Mouse (Mus musculus) limb, embryonic 14.5 days (tissue): ENCODE measurements around the gene Sdccag8. TPM values are rescaled to one million over a fixed set of nuclear protein-coding genes. Genes with fewer than 3 reads are reported as not detected.

ENCODE experiments used
- ATAC-seq: fragments of 200-750 bp; cut with Nextera tagmentation; 2 replicates; pipeline ENCODE4 v1.8.0; 2017; ENCODE audit warnings: low read depth, moderate number of reproducible peaks, moderate TSS enrichment; ENCODE audit not compliant: low FRiP score
- DNase-seq: peaks from one replicate; pipeline ENCODE4 v3.0.0-alpha.2; 2015; ENCODE audit warnings: low spot score
- H3K27ac ChIP-seq: fragments of 300-500 bp; sonication (generic); replicated peaks from 2 replicates; pipeline ENCODE4 v1.5.1; 2014; ENCODE audit warnings: low read depth, mild to moderate bottlenecking, low read length, moderate library complexity, mixed read lengths
- H3K27me3 ChIP-seq: fragments of 300-500 bp; sonication (generic); 2 replicates; pipeline ENCODE4 v1.6.1; 2014; ENCODE audit warnings: low read length, mixed read lengths; ENCODE audit not compliant: control insufficient read depth, insufficient read depth
- H3K36me3 ChIP-seq: fragments of 300-500 bp; sonication (generic); 2 replicates; pipeline ENCODE4 v1.6.1; 2014; ENCODE audit warnings: mild to moderate bottlenecking, low read length, moderate library complexity, mixed read lengths; ENCODE audit not compliant: control insufficient read depth, insufficient read depth
- H3K4me1 ChIP-seq: fragments of 300-500 bp; sonication (generic); 2 replicates; pipeline ENCODE4 v1.6.1; 2014; ENCODE audit warnings: antibody characterized with exemption, low read length, mixed read lengths; ENCODE audit not compliant: control insufficient read depth, insufficient read depth
- H3K4me2 ChIP-seq: fragments of 300-500 bp; sonication (generic); replicated peaks from 2 replicates; pipeline ENCODE4 v1.6.1; 2014; ENCODE audit warnings: low read depth, mild to moderate bottlenecking, low read length, moderate library complexity; ENCODE audit not compliant: severe bottlenecking
- H3K4me3 ChIP-seq: fragments of 300-500 bp; sonication (generic); replicated peaks from 2 replicates; pipeline ENCODE4 v1.5.1; 2014; ENCODE audit warnings: low read length
- H3K9ac ChIP-seq: fragments of 300-500 bp; sonication (generic); 2 replicates; pipeline ENCODE4 v1.6.1; 2014; ENCODE audit warnings: mild to moderate bottlenecking, low read depth, low read length, moderate library complexity; ENCODE audit not compliant: severe bottlenecking
- H3K9me3 ChIP-seq: fragments of 300-500 bp; sonication (generic); 2 replicates; pipeline ENCODE4 v1.6.1; 2016; ENCODE audit warnings: low read length; ENCODE audit not compliant: control insufficient read depth
- POLR2A ChIP-seq: fragments of 200-500 bp; IDR thresholded peaks from 2 replicates; pipeline ENCODE4 v1.8.0; 2012; ENCODE audit warnings: inconsistent platforms, mild to moderate bottlenecking, moderate library complexity, borderline replicate concordance; ENCODE audit not compliant: insufficient read depth, insufficient read length; ENCODE audit errors: extremely low read depth
- WGBS: fragments of 180-500 bp; shearing (Covaris S2); extraction: QIAGEN DNeasy Blood & Tissue Kit; methylation state at CpG from one replicate; pipeline ENCODE4 v1.1.7; 2014; 5-methylcytosine and 5-hydroxymethylcytosine counted together
- polyA plus RNA-seq, 2 experiments: library from polyadenylated mRNA; depleted of rRNA in 1 of 2; stranded (reverse) in 1 of 2; unstranded in 1 of 2; fragments of >200 nt; fragmentation: Nextera tagmentation in 1 of 2; extraction: Ambion mirVana in 1 of 2; gene quantifications; 2 replicates each; pipeline versions ENCODE4 v1.2.1 to v1.2.3; 2012 to 2014

Sdccag8 gene
- polyA plus RNA-seq, 2 experiments: 8.5 to 15.8 TPM

GRCm38 (mm10) chr1:176847118-176847859 is 32.8 kb downstream of the Sdccag8 start:
- no peaks in the 10 kb centered on the region for H3K9me3 ChIP-seq
- TF ChIP-seq POLR2A: no peak
- WGBS: 82% methylated on average over 10 of the region's 10 CpGs
- peaks cover 20% of the 10 kb centered on the region; the same call in 1 of the 2 replicates for H3K36me3 ChIP-seq
- ATAC-seq (no peak), DNase-seq (no peak)
- no peak overlapping the region for H3K4me2 ChIP-seq
- no peak overlapping the region for H3K27ac ChIP-seq
- no peak overlapping the region for H3K9ac ChIP-seq
- no peaks in the 10 kb centered on the region for H3K27me3 ChIP-seq
- peaks cover 7% of the 10 kb centered on the region; the same call in 1 of the 2 replicates for H3K4me1 ChIP-seq
- H3K4me3 ChIP-seq: no peak overlapping the region

- DNase-seq: no peak
- peak; percentile 79 for ATAC-seq
- H3K27ac ChIP-seq: no peak overlapping the region
- peaks cover 7% of the 10 kb centered on the region; the same call in 1 of the 2 replicates for H3K4me1 ChIP-seq
- H3K4me3 ChIP-seq: no peak overlapping the region
- H3K27me3 ChIP-seq: no peaks in the 10 kb centered on the region
- no peak overlapping the region for H3K9ac ChIP-seq
- no peak for TF ChIP-seq POLR2A
- peaks cover 20% of the 10 kb centered on the region; the same call in 1 of the 2 replicates for H3K36me3 ChIP-seq
- no peak overlapping the region for H3K4me2 ChIP-seq
- 56% methylated on average over 11 of the region's 11 CpGs for WGBS
- H3K9me3 ChIP-seq: no peaks in the 10 kb centered on the region
Measured at GRCm38 (mm10) chr1:176848613-176849290, 34.3 kb downstream of the Sdccag8 start.

GRCm38 (mm10) chr1:176849377-176849776 is 34.9 kb downstream of the Sdccag8 start:
- H3K9ac ChIP-seq: no peak overlapping the region
- no peak overlapping the region for H3K4me3 ChIP-seq
- no peaks in the 10 kb centered on the region for H3K9me3 ChIP-seq
- no peaks in the 10 kb centered on the region for H3K27me3 ChIP-seq
- DNase-seq: peak; percentile 60
- H3K36me3 ChIP-seq: peaks cover 20% of the 10 kb centered on the region; the same call in 1 of the 2 replicates
- TF ChIP-seq POLR2A: no peak
- peaks cover 7% of the 10 kb centered on the region; the same call in 1 of the 2 replicates for H3K4me1 ChIP-seq
- ATAC-seq: peak; percentile 78
- WGBS: 49% methylated on average over 2 of the region's 2 CpGs
- H3K27ac ChIP-seq: no peak overlapping the region
- H3K4me2 ChIP-seq: no peak overlapping the region

- Histone ChIP-seq H3K9ac (no peak overlapping the region), H3K27me3 (no peaks in the 10 kb centered on the region), H3K4me2 (no peak overlapping the region), H3K36me3 (0 out of 2 replicates have a peak, but pooled peaks cover 11% of the 10 kb centered on the region), H3K4me3 (no peak overlapping the region), H3K4me1 (peaks cover 7% of the 10 kb centered on the region; the same call in 1 of the 2 replicates), H3K9me3 (no peaks in the 10 kb centered on the region), H3K27ac (no peak overlapping the region)
- no peak for TF ChIP-seq POLR2A
- WGBS: 96% methylated on average over 7 of the region's 7 CpGs
- DNase-seq (no peak), ATAC-seq (no peak)
Measured at GRCm38 (mm10) chr1:176851401-176851800, 36.9 kb downstream of the Sdccag8 start.

GRCm38 (mm10) chr1:176852813-176853590 is 38.5 kb downstream of the Sdccag8 start:
- no peak for TF ChIP-seq POLR2A
- H3K4me1 ChIP-seq: peaks cover 7% of the 10 kb centered on the region; the same call in 1 of the 2 replicates
- H3K27me3 ChIP-seq: no peaks in the 10 kb centered on the region
- no peak overlapping the region for H3K9ac ChIP-seq
- no peaks in the 10 kb centered on the region for H3K9me3 ChIP-seq
- H3K4me3 ChIP-seq: no peak overlapping the region
- no peak overlapping the region for H3K27ac ChIP-seq
- DNase-seq (no peak), ATAC-seq (no peak)
- 0 out of 2 replicates have a peak, but pooled peaks cover 7% of the 10 kb centered on the region for H3K36me3 ChIP-seq
- H3K4me2 ChIP-seq: no peak overlapping the region
- WGBS: 69% methylated on average over 9 of the region's 9 CpGs
